Mouse (Mus musculus): ENCODE data around the gene Gm20852.
"Not testable (repeated sequence)": the region's sequence is repeated elsewhere in the genome, so short reads cannot be mapped to it uniquely, and the experiment has no call there.

Gm20852 gene

DNA sequence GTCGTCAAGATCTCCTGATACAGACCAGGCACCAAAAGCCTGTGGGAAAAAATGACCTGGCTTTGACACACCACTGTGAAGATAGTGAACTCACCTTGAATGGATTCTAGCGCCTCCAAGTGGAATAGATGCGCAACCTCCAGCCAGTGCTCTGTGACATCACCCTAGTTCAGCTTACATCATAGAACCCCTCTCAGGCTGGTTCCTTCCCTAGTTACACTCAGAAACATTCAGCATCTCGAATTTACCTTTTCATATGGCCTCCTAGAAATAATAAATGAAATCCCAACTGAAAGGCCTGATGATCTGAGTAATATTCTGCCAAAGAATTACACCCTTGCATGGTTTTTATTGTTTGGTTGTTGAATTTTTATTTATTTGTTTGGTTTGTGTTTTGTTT lies at the start of gene Gm20852:
Gm20852 (minus strand) TSS at position 101 of the 400 bp plus-strand sequence.
- not testable (repeated sequence) for DNase-seq

All from cerebellum, adult 9-10 months (tissue).